Mouse (Mus musculus) stomach, embryonic 16.5 days (tissue): ENCODE data around the gene Wap. TPM values are rescaled to one million over a fixed set of nuclear protein-coding genes. Genes with fewer than 3 reads are reported as not detected.

ENCODE experiments used
- ATAC-seq: fragments of 200-750 bp; cut with Nextera tagmentation; 2 replicates; pipeline ENCODE4 v1.8.0; 2017; ENCODE audit warnings: moderate number of reproducible peaks, moderate TSS enrichment; ENCODE audit not compliant: insufficient read depth, low FRiP score
- H3K27ac ChIP-seq: fragments of 300-500 bp; sonication (generic); 2 replicates; pipeline ENCODE4 v1.5.1; 2014; ENCODE audit warnings: low read length
- H3K27me3 ChIP-seq: fragments of 300-500 bp; sonication (generic); 2 replicates; pipeline ENCODE4 v1.6.1; 2014; ENCODE audit warnings: low read length, control low read depth, mixed read lengths; ENCODE audit not compliant: control insufficient read depth, insufficient read depth
- H3K36me3 ChIP-seq: fragments of 300-500 bp; sonication (generic); 2 replicates; pipeline ENCODE4 v1.6.1; 2014; ENCODE audit warnings: low read length; ENCODE audit not compliant: control insufficient read depth, insufficient read depth
- H3K4me1 ChIP-seq: fragments of 300-500 bp; sonication (generic); 2 replicates; pipeline ENCODE4 v1.6.1; 2014; ENCODE audit warnings: low read length, control low read depth, mixed read lengths; ENCODE audit not compliant: control insufficient read depth, insufficient read depth
- H3K4me2 ChIP-seq: fragments of 300-500 bp; sonication (generic); 2 replicates; pipeline ENCODE4 v1.6.1; 2014; ENCODE audit warnings: low read depth, low read length, mixed read lengths
- H3K4me3 ChIP-seq: fragments of 300-500 bp; sonication (generic); replicated peaks from 2 replicates; pipeline ENCODE4 v1.5.1; 2014; ENCODE audit warnings: mild to moderate bottlenecking, low read length
- H3K9ac ChIP-seq: fragments of 300-500 bp; sonication (generic); 2 replicates; pipeline ENCODE4 v1.6.1; 2014; ENCODE audit warnings: low read length
- H3K9me3 ChIP-seq: fragments of 300-500 bp; sonication (generic); replicated peaks from 2 replicates; pipeline ENCODE4 v1.6.1; 2016; ENCODE audit warnings: low read length, control low read depth; ENCODE audit not compliant: control insufficient read depth
- WGBS: fragments of 180-500 bp; shearing (Covaris S2); extraction: QIAGEN DNeasy Blood & Tissue Kit; methylation state at CpG from one replicate; pipeline ENCODE4 v1.1.7; 2014; 5-methylcytosine and 5-hydroxymethylcytosine counted together
- polyA plus RNA-seq: library from polyadenylated mRNA; unstranded; fragments of >200 nt; fragmentation: Nextera tagmentation; extraction: Ambion mirVana; gene quantifications from 2 replicates; pipeline ENCODE4 v1.2.1, GENCODE M21; 2015

Wap gene
- not detected in 2 replicates for polyA plus RNA-seq

DNA sequence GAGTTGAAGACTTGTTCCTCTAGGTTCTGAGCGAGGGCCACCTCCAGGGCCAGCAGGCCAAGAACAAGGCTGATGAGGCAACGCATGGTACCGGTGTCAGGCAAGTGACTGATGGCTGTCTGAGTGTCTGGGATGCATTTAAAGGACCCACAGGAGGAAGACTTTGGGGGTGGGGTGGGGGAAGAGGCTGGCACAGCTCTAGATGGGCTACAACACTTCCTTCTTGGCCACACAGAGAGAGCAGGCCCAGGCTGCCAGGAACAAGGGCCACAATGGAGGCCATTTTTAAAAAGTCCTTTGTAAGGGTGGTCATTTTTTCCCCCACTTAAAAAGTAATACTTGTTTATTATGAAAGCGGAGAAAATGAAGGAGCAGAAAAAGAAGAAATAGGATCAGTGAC, at the start of gene Wap:
Wap (minus strand) TSS at position 101 of the 400 bp plus-strand sequence.
- H3K36me3 ChIP-seq = no peaks in the 10 kb centered on the region
- no peaks in the 10 kb centered on the region for H3K4me1 ChIP-seq
- no peak within 1 kb of the TSS for H3K4me2 ChIP-seq
- WGBS = 84% methylated on average over 4 of the region's 4 CpGs
- ATAC-seq = no peak
- no peak within 1 kb of the TSS for H3K27ac ChIP-seq
- H3K4me3 ChIP-seq = no peak within 1 kb of the TSS
- no peaks in the 10 kb centered on the region for H3K9me3 ChIP-seq
- H3K27me3 ChIP-seq = no peaks in the 10 kb centered on the region
- H3K9ac ChIP-seq = no peak within 1 kb of the TSS

DNA sequence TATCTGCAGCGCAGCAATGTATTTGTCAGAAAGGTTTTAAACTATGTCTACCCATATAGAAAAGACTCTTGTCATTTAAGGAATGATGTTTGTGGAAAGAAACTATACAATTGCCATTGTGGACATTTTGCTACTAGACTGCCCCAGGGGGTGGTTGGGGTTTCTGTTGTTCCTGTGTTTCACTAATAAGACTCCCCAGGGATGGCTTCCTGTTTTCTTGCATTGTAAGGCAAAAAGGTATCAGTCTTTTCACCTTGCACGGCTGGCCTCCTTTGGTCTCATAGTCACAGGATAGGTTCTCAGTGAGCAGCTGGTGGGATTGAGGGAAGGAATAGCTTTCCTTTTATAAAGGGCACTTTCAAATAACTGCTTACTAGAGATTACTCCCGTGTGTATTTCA, 46.3 kb upstream of the Wap start:
- no peaks in the 10 kb centered on the region for H3K27me3 ChIP-seq
- 66% methylated on average over 3 of the region's 3 CpGs for WGBS
- ATAC-seq = no peak

DNA sequence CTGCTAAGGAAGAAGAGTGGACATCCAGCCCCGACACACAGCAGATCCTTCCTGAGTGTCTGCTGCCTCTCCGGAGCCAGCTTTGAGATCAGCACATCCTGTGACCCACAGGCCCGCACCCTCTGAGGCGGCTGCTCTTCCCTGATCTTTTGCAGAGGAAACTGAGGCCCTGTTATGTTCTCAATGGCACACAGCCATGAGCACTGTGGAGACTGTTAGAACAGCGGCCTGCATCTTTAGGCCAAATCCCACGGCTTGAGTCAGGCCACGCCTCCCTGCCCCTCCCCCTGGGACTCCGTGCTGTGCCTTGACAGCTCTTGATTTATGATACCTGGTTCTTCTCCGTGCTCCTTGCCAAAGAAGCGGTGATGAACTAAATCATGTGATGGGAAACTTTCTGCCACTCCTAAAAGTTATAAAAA, 42.0 kb upstream of the Wap start:
- Histone ChIP-seq H3K9ac (no peak overlapping the region), H3K27me3 (no peaks in the 10 kb centered on the region), H3K36me3 (no peaks in the 10 kb centered on the region), H3K4me2 (peak overlapping the region; percentile 25; the same call in 1 of the 2 replicates), H3K4me3 (no peak overlapping the region), H3K4me1 (0 out of 2 replicates have a peak, but pooled peaks cover 3% of the 10 kb centered on the region), H3K9me3 (no peaks in the 10 kb centered on the region; the same call in 1 of the 2 replicates), H3K27ac (peak overlapping the region; percentile 12)
- peak; percentile 84 for ATAC-seq
- 15% methylated on average over 10 of the region's 10 CpGs for WGBS

More for the DNA sequence above, 46.3 kb upstream of the Wap start:
- H3K36me3 ChIP-seq = no peaks in the 10 kb centered on the region
- H3K9me3 ChIP-seq = no peaks in the 10 kb centered on the region; the same call in 1 of the 2 replicates
- no peak overlapping the region for H3K27ac ChIP-seq
- no peak overlapping the region for H3K9ac ChIP-seq
- no peak overlapping the region for H3K4me3 ChIP-seq
- H3K4me2 ChIP-seq = no peak overlapping the region
- 0 out of 2 replicates have a peak, but pooled peaks cover 3% of the 10 kb centered on the region for H3K4me1 ChIP-seq

DNA sequence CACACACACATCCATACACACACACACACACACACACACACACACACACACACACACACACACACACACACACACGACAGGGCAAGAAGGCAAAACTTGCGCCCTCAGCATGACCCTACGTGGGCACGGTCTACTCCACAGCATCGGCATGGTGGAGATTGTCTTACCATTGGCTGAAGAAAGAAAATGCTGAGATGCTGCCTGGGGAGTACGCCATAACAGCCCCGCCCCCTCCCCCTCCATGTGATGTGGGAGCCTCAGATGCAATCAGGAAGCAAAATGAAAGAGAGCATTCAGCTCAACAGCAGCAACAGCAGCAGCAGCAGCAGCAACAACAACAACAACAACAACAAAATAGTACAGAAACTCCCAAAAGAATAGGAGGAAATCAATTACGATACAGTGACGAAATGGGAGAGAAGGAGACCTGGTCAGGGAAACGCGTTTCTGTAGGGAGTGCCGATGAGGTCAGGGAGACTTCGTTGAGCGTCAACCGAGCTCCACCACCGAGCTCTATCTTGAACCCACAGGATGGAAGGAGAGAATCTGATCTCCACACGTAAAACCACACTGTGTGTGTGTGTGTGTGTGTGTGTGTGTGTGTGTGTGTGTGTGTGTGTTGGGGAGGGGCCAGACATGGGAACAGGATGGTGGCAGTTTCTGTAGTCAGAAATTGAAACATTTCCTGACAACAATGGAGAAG, 41.4 kb upstream of the Wap start:
- H3K4me3 ChIP-seq = no peak overlapping the region
- H3K9ac ChIP-seq = no peak overlapping the region
- peak overlapping the region; percentile 25; the same call in 1 of the 2 replicates for H3K4me2 ChIP-seq
- peak overlapping the region; percentile 12 for H3K27ac ChIP-seq
- no peaks in the 10 kb centered on the region for H3K27me3 ChIP-seq
- 62% methylated on average over 17 of the region's 17 CpGs for WGBS
- H3K9me3 ChIP-seq = no peaks in the 10 kb centered on the region; the same call in 1 of the 2 replicates
- peak; percentile 27; the same call in 1 of the 2 replicates for ATAC-seq
- no peaks in the 10 kb centered on the region for H3K36me3 ChIP-seq
- H3K4me1 ChIP-seq = 0 out of 2 replicates have a peak, but pooled peaks cover 3% of the 10 kb centered on the region

DNA sequence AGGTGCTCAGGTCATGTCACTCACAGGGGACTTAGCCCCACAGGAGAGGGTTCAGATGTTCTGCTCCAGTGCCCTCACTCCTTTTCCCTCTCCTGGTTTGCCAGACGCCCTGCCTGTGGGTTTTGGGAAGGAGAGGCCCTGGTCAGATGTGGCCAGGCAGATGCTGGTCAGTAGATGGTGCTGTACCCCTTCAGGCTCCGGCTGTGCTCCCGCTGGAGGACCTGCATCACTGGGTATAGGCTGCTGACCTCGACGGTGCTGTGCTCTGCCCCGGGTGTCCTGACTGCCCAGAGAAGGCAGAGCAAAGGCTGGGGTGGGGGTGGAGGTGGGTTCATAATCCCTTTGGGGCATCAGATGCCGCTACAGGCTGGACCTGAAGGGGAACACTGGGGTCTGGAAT, 39.1 kb upstream of the Wap start:
- H3K9ac ChIP-seq = no peak overlapping the region
- no peak overlapping the region for H3K27ac ChIP-seq
- H3K4me2 ChIP-seq = no peak overlapping the region
- no peaks in the 10 kb centered on the region for H3K27me3 ChIP-seq
- H3K4me3 ChIP-seq = no peak overlapping the region
- H3K4me1 ChIP-seq = 0 out of 2 replicates have a peak, but pooled peaks cover 3% of the 10 kb centered on the region
- no peaks in the 10 kb centered on the region for H3K9me3 ChIP-seq
- no peak for ATAC-seq
- H3K36me3 ChIP-seq = no peaks in the 10 kb centered on the region
- WGBS = 28% methylated on average over 7 of the region's 7 CpGs

DNA sequence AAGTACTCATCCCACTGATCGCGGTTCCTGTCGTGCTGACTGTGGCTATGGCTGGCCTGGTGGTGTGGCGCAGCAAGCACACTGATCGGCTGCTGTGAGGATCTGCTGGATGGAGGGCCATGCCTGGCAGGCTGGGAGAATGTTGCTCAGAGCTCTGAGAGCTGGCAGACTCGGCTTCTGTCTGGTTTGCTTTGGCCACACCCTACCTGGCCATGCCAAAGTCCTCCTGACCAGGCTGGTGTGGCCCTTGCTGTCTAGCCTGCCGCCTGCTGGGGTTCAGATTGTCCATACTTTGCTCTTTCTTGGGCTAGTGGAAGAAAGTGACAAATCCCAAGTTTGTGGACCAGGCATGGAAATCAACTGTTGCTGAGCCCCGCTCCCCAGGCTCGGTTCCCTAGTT, 38.2 kb upstream of the Wap start:
- Histone ChIP-seq H3K9me3 (no peaks in the 10 kb centered on the region), H3K27ac (no peak overlapping the region), H3K4me1 (0 out of 2 replicates have a peak, but pooled peaks cover 3% of the 10 kb centered on the region), H3K27me3 (no peaks in the 10 kb centered on the region), H3K4me2 (no peak overlapping the region), H3K4me3 (no peak overlapping the region), H3K9ac (no peak overlapping the region), H3K36me3 (no peaks in the 10 kb centered on the region)
- WGBS = 80% methylated on average over 9 of the region's 9 CpGs
- ATAC-seq = no peak

DNA sequence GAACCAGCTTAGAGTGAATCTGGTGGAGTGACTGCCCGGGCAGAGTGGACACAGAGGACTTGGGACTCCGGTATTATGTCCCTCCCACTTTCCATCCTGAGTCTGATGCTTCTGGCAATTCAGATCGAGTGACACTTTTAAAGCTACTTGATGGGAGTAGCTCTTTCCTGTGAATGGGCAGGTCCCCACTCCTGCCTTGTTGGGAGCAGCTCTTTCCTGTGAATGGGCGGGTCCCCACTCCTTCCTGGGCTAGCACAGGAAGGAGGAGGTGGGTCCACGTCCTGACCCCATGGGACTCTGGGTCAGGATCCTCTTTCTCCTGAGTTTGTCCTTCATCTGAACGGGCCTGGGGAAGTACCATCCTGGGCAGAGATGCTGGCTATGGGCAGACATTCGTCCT, 37.0 kb upstream of the Wap start:
- Histone ChIP-seq H3K27me3 (no peaks in the 10 kb centered on the region), H3K4me2 (no peak overlapping the region), H3K4me3 (no peak overlapping the region), H3K4me1 (0 out of 2 replicates have a peak, but pooled peaks cover 2% of the 10 kb centered on the region), H3K9ac (no peak overlapping the region), H3K9me3 (no peaks in the 10 kb centered on the region), H3K36me3 (no peaks in the 10 kb centered on the region), H3K27ac (no peak overlapping the region)
- WGBS = 65% methylated on average over 7 of the region's 7 CpGs
- ATAC-seq = no peak

DNA sequence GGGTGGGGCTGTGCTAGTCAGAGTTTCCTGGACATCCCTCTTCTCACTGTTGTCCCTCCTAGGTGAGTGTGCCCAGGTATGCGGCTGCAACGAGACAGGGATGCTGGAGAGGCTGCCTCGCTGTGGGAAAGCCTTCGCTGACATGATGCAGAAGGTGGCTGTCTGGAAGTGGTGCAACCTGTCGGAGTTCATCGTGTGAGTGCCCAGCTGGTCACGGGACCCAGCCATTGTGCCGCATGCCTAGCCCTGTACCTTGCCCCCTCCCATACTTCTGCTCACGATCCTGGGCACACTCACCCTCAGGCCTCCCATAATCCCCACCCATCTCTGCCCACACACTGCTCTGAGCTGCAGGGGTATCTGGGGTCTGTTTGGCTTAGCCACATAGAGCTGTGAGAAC, 36.3 kb upstream of the Wap start:
- no peak overlapping the region for H3K4me2 ChIP-seq
- WGBS = 81% methylated on average over 9 of the region's 9 CpGs
- H3K4me1 ChIP-seq = no peaks in the 10 kb centered on the region
- no peak overlapping the region for H3K4me3 ChIP-seq
- H3K27ac ChIP-seq = no peak overlapping the region
- no peaks in the 10 kb centered on the region for H3K9me3 ChIP-seq
- H3K36me3 ChIP-seq = no peaks in the 10 kb centered on the region
- no peak for ATAC-seq
- no peaks in the 10 kb centered on the region for H3K27me3 ChIP-seq
- H3K9ac ChIP-seq = no peak overlapping the region

DNA sequence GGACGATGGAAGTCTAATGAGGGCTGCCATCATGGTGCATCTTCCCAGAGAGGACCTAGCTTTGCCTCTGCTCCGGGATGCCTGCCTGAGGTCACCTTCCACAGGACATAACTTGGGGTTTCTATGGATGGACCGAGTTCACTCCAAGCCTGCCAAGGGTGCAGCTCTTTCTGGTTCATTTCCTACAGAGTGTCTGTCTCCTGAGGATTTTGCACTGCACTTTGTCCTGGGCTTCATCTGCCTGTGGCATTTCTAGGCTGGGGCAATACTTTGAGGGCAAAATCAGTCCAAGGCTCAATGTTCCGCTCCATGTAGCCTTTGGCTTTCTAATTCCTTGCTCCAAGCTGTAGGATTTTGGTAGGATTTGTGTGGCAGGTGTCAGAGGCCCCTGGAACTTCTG, 32.4 kb upstream of the Wap start:
- Histone ChIP-seq H3K4me2 (no peak overlapping the region), H3K27me3 (no peaks in the 10 kb centered on the region), H3K4me3 (no peak overlapping the region), H3K36me3 (no peaks in the 10 kb centered on the region), H3K9ac (no peak overlapping the region), H3K4me1 (no peaks in the 10 kb centered on the region), H3K9me3 (no peaks in the 10 kb centered on the region), H3K27ac (no peak overlapping the region)
- 89% methylated on average over 4 of the region's 4 CpGs for WGBS
- no peak for ATAC-seq
